Mouse (Mus musculus): ENCODE results near the gene Sirt6. TPM values are rescaled to one million over a fixed set of nuclear protein-coding genes. Genes with fewer than 3 reads are reported as not detected.

Sirt6 gene
- polyA plus RNA-seq, 1 experiment from 2014 or later: 43.4 TPM

DNA sequence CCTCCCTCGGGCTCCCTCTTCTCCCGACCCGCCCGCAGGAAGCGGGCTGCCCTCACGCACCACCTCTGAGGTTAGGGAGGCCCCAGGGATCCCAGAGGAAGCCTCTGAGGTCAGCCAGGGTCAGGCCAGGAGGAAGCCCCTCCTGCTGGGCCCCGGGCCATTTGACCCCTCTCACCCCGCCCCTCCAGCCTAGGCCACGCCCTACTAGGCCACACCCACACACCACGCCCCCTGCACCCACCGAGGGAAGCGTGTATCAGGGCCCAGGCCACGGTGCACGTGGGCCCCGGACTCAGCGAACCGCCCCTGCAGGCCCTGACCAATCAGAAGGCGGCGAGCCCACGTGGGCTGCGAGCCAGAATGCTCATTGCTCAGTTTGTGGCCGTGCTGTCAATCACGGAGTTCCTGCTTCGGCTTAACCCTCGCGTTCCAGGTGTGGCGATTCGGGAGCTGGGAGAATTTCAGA is 26.8 kb downstream of the Sirt6 start, which contains the start of gene Tle6:
Gene Tle6, minus strand, starts transcription at position 336 of the 466 bp plus-strand sequence.
- H3K4me3 ChIP-seq (ENCODE audit: low read depth, low read length): no peak within 1 kb of the TSS
- peaks cover 34% of the 10 kb centered on the region for H3K4me1 ChIP-seq (ENCODE audit: control insufficient read depth, insufficient read depth, low read length)
- H3K27ac ChIP-seq (ENCODE audit: low read length): peak within 1 kb of the TSS; percentile 67; the same call in 1 of the 2 replicates
- no peak within 1 kb of the TSS for H3K9ac ChIP-seq (replicated peaks; ENCODE audit: low read depth, low read length)
- H3K27me3 ChIP-seq (ENCODE audit: control insufficient read depth, insufficient read depth, low read length): no peaks in the 10 kb centered on the region
- ATAC-seq (ENCODE audit: insufficient number of reproducible peaks, insufficient read depth, low FRiP score, low read depth): peak; percentile 89
- H3K9me3 ChIP-seq (ENCODE audit: control insufficient read depth, low read depth, low read length): no peaks in the 10 kb centered on the region
- H3K36me3 ChIP-seq (ENCODE audit: control insufficient read depth, insufficient read depth, low read length): no peaks in the 10 kb centered on the region
- peak within 1 kb of the TSS; percentile 22 for H3K4me2 ChIP-seq (replicated peaks; ENCODE audit: low read depth, low read length)
- WGBS: under 1% methylated on average over 28 of the region's 28 CpGs

GRCm38 (mm10) chr10:81600096-81600495 is 27.5 kb downstream of the Sirt6 start:
- Histone ChIP-seq H3K4me3 (ENCODE audit: low read depth, low read length) (no peak overlapping the region), H3K36me3 (ENCODE audit: control insufficient read depth, insufficient read depth, low read length) (no peaks in the 10 kb centered on the region), H3K4me2 (replicated peaks; ENCODE audit: low read depth, low read length) (peak overlapping the region; percentile 22; the same call in 1 of the 2 replicates), H3K4me1 (ENCODE audit: control insufficient read depth, insufficient read depth, low read length) (peaks cover 38% of the 10 kb centered on the region), H3K9me3 (ENCODE audit: control insufficient read depth, low read depth, low read length) (no peaks in the 10 kb centered on the region), H3K9ac (replicated peaks; ENCODE audit: low read depth, low read length) (no peak overlapping the region), H3K27me3 (ENCODE audit: control insufficient read depth, insufficient read depth, low read length) (no peaks in the 10 kb centered on the region), H3K27ac (ENCODE audit: low read length) (0 out of 2 replicates have a peak overlapping the region, but pooled peaks have one; percentile 0)
- no peak for ATAC-seq (ENCODE audit: insufficient number of reproducible peaks, insufficient read depth, low FRiP score, low read depth)
- 50% methylated on average over 10 of the region's 10 CpGs for WGBS

DNA sequence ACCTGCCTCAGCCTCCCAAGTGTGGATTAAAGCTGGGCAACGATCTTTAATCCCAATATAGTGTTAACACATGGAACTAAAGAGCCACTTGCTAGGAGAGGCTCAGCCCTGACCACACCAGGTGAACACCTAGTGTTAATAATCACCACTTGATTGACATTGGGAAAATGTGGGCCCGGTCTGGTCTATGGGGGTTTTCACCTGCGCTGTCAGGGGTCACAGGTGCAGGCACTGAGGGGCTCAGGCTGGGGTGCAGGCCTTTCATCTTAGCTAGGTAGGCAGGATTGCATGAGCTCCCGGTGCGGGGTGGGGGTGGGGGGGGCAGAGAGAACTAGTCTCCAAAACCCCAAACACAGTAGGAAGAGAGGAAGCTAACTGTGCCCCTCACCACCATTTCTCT is 28.0 kb downstream of the Sirt6 start:
- no peak overlapping the region for H3K4me2 ChIP-seq (replicated peaks; ENCODE audit: low read depth, low read length)
- no peaks in the 10 kb centered on the region for H3K27me3 ChIP-seq (ENCODE audit: control insufficient read depth, insufficient read depth, low read length)
- H3K4me3 ChIP-seq (ENCODE audit: low read depth, low read length): no peak overlapping the region
- ATAC-seq (ENCODE audit: insufficient number of reproducible peaks, insufficient read depth, low FRiP score, low read depth): no peak
- H3K9ac ChIP-seq (replicated peaks; ENCODE audit: low read depth, low read length): no peak overlapping the region
- no peaks in the 10 kb centered on the region for H3K36me3 ChIP-seq (ENCODE audit: control insufficient read depth, insufficient read depth, low read length)
- H3K9me3 ChIP-seq (ENCODE audit: control insufficient read depth, low read depth, low read length): no peaks in the 10 kb centered on the region
- no peak overlapping the region for H3K27ac ChIP-seq (ENCODE audit: low read length)
- WGBS: 51% methylated on average over 5 of the region's 5 CpGs
- H3K4me1 ChIP-seq (ENCODE audit: control insufficient read depth, insufficient read depth, low read length): peaks cover 38% of the 10 kb centered on the region

- no peaks in the 10 kb centered on the region for H3K9me3 ChIP-seq (ENCODE audit: control insufficient read depth, low read depth, low read length)
- no peaks in the 10 kb centered on the region for H3K27me3 ChIP-seq (ENCODE audit: control insufficient read depth, insufficient read depth, low read length)
- H3K36me3 ChIP-seq (ENCODE audit: control insufficient read depth, insufficient read depth, low read length): no peaks in the 10 kb centered on the region
- no peak overlapping the region for H3K4me2 ChIP-seq (replicated peaks; ENCODE audit: low read depth, low read length)
- H3K27ac ChIP-seq (ENCODE audit: low read length): no peak overlapping the region; the same call in 1 of the 2 replicates
- H3K9ac ChIP-seq (replicated peaks; ENCODE audit: low read depth, low read length): no peak overlapping the region
- no peak overlapping the region for H3K4me3 ChIP-seq (ENCODE audit: low read depth, low read length)
- H3K4me1 ChIP-seq (ENCODE audit: control insufficient read depth, insufficient read depth, low read length): peaks cover 38% of the 10 kb centered on the region
- ATAC-seq (ENCODE audit: insufficient number of reproducible peaks, insufficient read depth, low FRiP score, low read depth): no peak
- WGBS: 39% methylated on average over 6 of the region's 6 CpGs
These were observed 28.7 kb downstream of the Sirt6 start for GRCm38 (mm10) chr10:81598871-81599270.

DNA sequence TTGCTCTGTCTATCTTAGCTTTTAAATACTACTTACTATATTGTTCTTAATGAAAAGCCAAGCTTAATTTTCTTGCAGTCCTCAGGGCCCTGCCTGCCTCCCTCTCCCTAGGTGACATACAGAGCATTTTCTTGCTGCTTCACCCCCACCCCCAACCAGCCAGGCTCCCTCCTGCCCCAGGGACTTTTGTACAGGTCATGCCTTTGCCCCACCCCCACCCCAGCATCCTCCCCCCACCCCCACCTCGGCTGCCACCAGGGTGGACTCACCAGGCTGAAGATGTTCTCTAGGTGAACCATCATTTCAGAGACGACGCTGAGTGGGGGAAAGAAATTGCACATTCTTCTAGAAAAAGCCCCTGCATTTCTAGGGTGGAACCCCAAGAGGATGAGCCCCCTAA is 29.3 kb downstream of the Sirt6 start:
- Histone ChIP-seq H3K27me3 (ENCODE audit: control insufficient read depth, insufficient read depth, low read length) (no peaks in the 10 kb centered on the region), H3K4me3 (ENCODE audit: low read depth, low read length) (no peak overlapping the region), H3K27ac (ENCODE audit: low read length) (no peak overlapping the region; the same call in 1 of the 2 replicates), H3K36me3 (ENCODE audit: control insufficient read depth, insufficient read depth, low read length) (no peaks in the 10 kb centered on the region), H3K9ac (replicated peaks; ENCODE audit: low read depth, low read length) (no peak overlapping the region), H3K4me2 (replicated peaks; ENCODE audit: low read depth, low read length) (no peak overlapping the region), H3K9me3 (ENCODE audit: control insufficient read depth, low read depth, low read length) (no peaks in the 10 kb centered on the region), H3K4me1 (ENCODE audit: control insufficient read depth, insufficient read depth, low read length) (peaks cover 38% of the 10 kb centered on the region)
- no peak for ATAC-seq (ENCODE audit: insufficient number of reproducible peaks, insufficient read depth, low FRiP score, low read depth)
- WGBS: 43% methylated on average over 3 of the region's 3 CpGs

DNA sequence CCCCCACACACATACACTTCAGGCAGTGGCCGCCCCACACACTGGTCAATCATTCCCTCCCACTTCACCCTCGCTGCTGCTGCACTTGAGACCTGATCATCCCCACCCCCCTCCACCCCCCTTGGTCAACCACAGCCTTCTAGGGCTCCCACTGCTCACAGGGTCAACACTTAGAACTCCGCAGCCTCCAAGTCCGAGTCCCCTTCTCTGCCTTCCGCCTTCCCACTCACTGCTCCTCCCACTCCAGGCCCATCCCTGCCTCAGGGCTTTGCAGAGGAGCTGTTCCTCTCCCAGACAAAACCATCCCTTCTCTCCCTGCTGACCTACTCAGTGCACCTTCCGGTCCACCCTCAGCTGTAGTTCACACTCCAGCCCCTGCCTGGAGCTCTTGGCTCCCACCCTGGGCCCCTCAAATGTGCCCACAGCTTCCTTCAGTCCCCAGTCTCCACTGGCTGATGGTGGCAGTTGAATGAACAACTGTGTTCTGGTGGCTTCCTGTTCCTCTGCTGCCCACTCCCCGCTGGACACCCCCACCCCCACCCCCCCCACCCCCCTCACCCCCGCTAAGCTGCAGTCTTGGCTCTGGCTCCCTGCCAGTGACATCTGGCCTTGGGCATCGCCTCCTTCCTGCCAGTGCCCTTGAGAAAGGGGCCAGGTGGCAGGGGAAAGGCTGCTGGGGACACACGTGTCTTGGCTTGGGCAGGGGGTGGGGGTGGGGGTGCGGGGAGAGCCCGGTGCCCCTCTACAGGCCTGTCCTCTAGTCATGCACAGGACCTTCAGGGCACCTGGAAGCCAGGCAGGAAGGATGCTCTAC is 30.3 kb downstream of the Sirt6 start:
- Histone ChIP-seq H3K4me3 (ENCODE audit: low read depth, low read length) (peak overlapping the region; percentile 19), H3K36me3 (ENCODE audit: control insufficient read depth, insufficient read depth, low read length) (no peaks in the 10 kb centered on the region), H3K4me2 (replicated peaks; ENCODE audit: low read depth, low read length) (peak overlapping the region; percentile 42), H3K4me1 (ENCODE audit: control insufficient read depth, insufficient read depth, low read length) (peaks cover 38% of the 10 kb centered on the region), H3K9me3 (ENCODE audit: control insufficient read depth, low read depth, low read length) (no peaks in the 10 kb centered on the region), H3K27ac (ENCODE audit: low read length) (peak overlapping the region; percentile 72), H3K27me3 (ENCODE audit: control insufficient read depth, insufficient read depth, low read length) (no peaks in the 10 kb centered on the region), H3K9ac (replicated peaks; ENCODE audit: low read depth, low read length) (no peak overlapping the region)
- ATAC-seq (ENCODE audit: insufficient number of reproducible peaks, insufficient read depth, low FRiP score, low read depth): peak; percentile 56; the same call in 1 of the 2 replicates
- WGBS: 11% methylated on average over 12 of the region's 12 CpGs

DNA sequence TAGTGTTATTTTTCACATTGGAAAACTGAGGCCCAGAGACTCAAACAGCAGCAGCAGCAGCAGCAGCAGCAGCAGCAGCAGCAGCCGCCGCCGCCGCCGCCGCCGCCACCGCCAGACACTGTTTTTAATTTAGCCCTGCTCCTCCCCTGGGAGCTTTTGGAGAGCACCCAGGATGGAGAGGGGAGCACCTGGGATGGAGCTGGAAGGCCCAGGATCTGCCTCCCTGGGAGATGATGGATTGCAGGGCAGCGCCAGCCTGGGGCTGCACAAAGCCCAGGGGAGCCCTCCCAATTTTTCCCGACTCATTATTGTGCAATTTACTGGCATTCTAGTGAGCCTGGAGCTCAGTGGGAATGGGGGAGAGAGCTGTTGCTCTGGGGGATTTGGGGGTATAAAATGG is 31.0 kb downstream of the Sirt6 start:
- ATAC-seq (ENCODE audit: insufficient number of reproducible peaks, insufficient read depth, low FRiP score, low read depth): no peak
- Histone ChIP-seq H3K4me2 (replicated peaks; ENCODE audit: low read depth, low read length) (peak overlapping the region; percentile 42), H3K4me3 (ENCODE audit: low read depth, low read length) (peak overlapping the region; percentile 19; the same call in 1 of the 2 replicates), H3K4me1 (ENCODE audit: control insufficient read depth, insufficient read depth, low read length) (peaks cover 36% of the 10 kb centered on the region), H3K9ac (replicated peaks; ENCODE audit: low read depth, low read length) (0 out of 2 replicates have a peak overlapping the region, but pooled peaks have one; percentile 6), H3K27me3 (ENCODE audit: control insufficient read depth, insufficient read depth, low read length) (no peaks in the 10 kb centered on the region), H3K27ac (ENCODE audit: low read length) (peak overlapping the region; percentile 72; the same call in 1 of the 2 replicates), H3K36me3 (ENCODE audit: control insufficient read depth, insufficient read depth, low read length) (no peaks in the 10 kb centered on the region), H3K9me3 (ENCODE audit: control insufficient read depth, low read depth, low read length) (no peaks in the 10 kb centered on the region)
- WGBS: 8% methylated on average over 10 of the region's 10 CpGs

- no peak overlapping the region for H3K4me2 ChIP-seq (replicated peaks; ENCODE audit: low read depth, low read length)
- ATAC-seq (ENCODE audit: insufficient number of reproducible peaks, insufficient read depth, low FRiP score, low read depth): no peak
- no peaks in the 10 kb centered on the region for H3K9me3 ChIP-seq (ENCODE audit: control insufficient read depth, low read depth, low read length)
- H3K36me3 ChIP-seq (ENCODE audit: control insufficient read depth, insufficient read depth, low read length): no peaks in the 10 kb centered on the region
- no peak overlapping the region; the same call in 1 of the 2 replicates for H3K27ac ChIP-seq (ENCODE audit: low read length)
- peaks cover 31% of the 10 kb centered on the region for H3K4me1 ChIP-seq (ENCODE audit: control insufficient read depth, insufficient read depth, low read length)
- H3K4me3 ChIP-seq (ENCODE audit: low read depth, low read length): no peak overlapping the region
- H3K9ac ChIP-seq (replicated peaks; ENCODE audit: low read depth, low read length): no peak overlapping the region
- H3K27me3 ChIP-seq (ENCODE audit: control insufficient read depth, insufficient read depth, low read length): no peaks in the 10 kb centered on the region
- WGBS: 25% methylated on average over 5 of the region's 5 CpGs
These were observed 32.0 kb downstream of the Sirt6 start for GRCm38 (mm10) chr10:81595599-81595998.

Data from stomach, embryonic 14.5 days (tissue).